Mouse (Mus musculus): Measurements from ENCODE around the gene Pdhx. TPM values are rescaled to one million over a fixed set of nuclear protein-coding genes. Genes with fewer than 3 reads are reported as not detected.

Gene Pdhx
- total and polyA plus RNA-seq, 3 experiments, result 5.0 to 36.1 (median 30.8) TPM

DNA sequence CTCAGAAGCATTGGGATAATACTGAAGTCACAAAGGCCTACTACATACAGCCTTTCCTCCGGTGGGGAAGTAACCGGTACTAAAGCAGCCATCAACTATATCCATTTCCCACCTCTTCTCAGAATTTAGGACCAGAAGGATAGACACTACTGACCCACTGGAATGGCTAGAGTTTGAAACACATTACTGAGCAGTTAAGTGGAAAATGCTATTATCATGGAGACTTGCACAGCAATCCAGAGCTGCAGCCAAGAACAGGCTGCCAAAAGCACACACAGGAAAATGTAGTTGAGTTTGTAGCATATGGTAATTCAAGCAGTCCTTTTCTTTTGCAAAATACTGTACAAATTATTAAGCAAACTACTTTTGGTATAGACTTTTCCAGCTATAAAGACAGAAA lies 28.0 kb downstream of the Pdhx start:
- H3K36me3 ChIP-seq (replicated peaks), result peaks cover 48% of the 10 kb centered on the region
- no peak for ATAC-seq (ENCODE audit: extremely low read depth, insufficient number of reproducible peaks, low FRiP score, poor library complexity, severe bottlenecking)
- TF ChIP-seq GATA2 (IDR thresholded peaks at IDR 0.05; ENCODE audit: borderline replicate concordance, low read depth, low read length) (no peak), TAL1 (conservative IDR thresholded peaks at IDR 0.05; ENCODE audit: low read depth, low read length) (no peak), POLR2AphosphoS5 (IDR thresholded peaks at IDR 0.05; ENCODE audit: insufficient replicate concordance, low read depth, low read length) (no peak), GATA1 (IDR thresholded peaks at IDR 0.05; ENCODE audit: borderline replicate concordance, low read length) (no peak), CTCF (IDR thresholded peaks at IDR 0.05; ENCODE audit: low read depth, low read length) (no peak)
- no peak overlapping the region for H3K4me3 ChIP-seq (ENCODE audit: low read depth, low read length)
- H3K27me3 ChIP-seq (ENCODE audit: insufficient read depth, low read length), result no peaks in the 10 kb centered on the region
- no peak for DNase-seq (ENCODE audit: low spot score)
- peaks cover 6% of the 10 kb centered on the region; the same call in 1 of the 2 replicates for H3K4me1 ChIP-seq (ENCODE audit: insufficient read depth, low read depth, low read length)
- H3K9me3 ChIP-seq (replicated peaks), result no peaks in the 10 kb centered on the region

DNA sequence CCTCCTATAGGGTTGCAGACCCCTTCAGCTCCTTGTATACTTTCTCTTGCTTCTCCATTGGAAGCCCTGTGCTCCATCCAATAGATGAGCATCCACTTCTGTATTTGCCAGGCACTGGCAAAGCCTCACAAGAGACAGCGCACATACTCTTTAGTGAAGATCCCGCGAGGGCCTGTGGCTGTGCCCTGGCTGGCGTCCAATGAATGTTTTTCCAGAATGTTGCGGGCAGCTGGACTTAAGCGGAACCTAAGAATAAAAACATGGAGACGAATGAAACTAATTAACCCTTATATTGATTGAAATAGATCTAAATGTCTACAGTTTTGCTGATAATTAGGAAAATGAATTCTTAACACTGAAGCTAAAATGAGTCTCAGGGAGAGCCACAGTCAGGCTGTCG lies 32.4 kb downstream of the Pdhx start:
- Histone ChIP-seq H3K27me3 (ENCODE audit: insufficient read depth, low read length) (no peaks in the 10 kb centered on the region), H3K4me3 (ENCODE audit: low read depth, low read length) (no peak overlapping the region), H3K9me3 (replicated peaks) (no peaks in the 10 kb centered on the region), H3K36me3 (replicated peaks) (peaks cover 55% of the 10 kb centered on the region), H3K4me1 (ENCODE audit: insufficient read depth, low read depth, low read length) (0 out of 2 replicates have a peak, but pooled peaks cover 5% of the 10 kb centered on the region)
- TF ChIP-seq CTCF (IDR thresholded peaks at IDR 0.05; ENCODE audit: low read depth, low read length), result no peak
- no peak for TF ChIP-seq GATA1 (IDR thresholded peaks at IDR 0.05; ENCODE audit: borderline replicate concordance, low read length)
- no peak for TF ChIP-seq POLR2AphosphoS5 (IDR thresholded peaks at IDR 0.05; ENCODE audit: insufficient replicate concordance, low read depth, low read length)
- no peak for TF ChIP-seq TAL1 (conservative IDR thresholded peaks at IDR 0.05; ENCODE audit: low read depth, low read length)
- no peak for TF ChIP-seq GATA2 (IDR thresholded peaks at IDR 0.05; ENCODE audit: borderline replicate concordance, low read depth, low read length)
- ATAC-seq (ENCODE audit: extremely low read depth, insufficient number of reproducible peaks, low FRiP score, poor library complexity, severe bottlenecking) (no peak), DNase-seq (ENCODE audit: low spot score) (no peak)

DNA sequence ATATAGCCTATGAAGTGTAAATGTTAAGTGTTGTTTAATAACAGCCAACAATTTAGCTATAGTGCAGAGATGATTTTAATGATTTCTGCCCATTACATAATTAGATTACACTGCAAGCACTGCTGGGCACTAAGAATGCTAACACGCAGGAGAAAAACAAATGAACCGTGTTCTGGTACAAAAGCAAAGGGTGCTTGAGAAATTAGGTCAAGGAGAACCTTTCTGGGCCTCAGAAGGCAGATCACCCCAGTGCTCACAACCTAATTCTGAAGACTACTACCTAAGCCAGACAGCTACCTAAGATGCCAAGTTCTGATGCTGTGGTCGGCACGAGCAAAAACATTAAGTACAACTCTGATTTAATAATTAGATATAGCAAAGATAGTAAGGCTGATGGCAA lies 35.5 kb downstream of the Pdhx start:
- Histone ChIP-seq H3K27me3 (ENCODE audit: insufficient read depth, low read length) (no peaks in the 10 kb centered on the region), H3K36me3 (replicated peaks) (peaks cover 59% of the 10 kb centered on the region), H3K4me3 (ENCODE audit: low read depth, low read length) (no peak overlapping the region), H3K9me3 (replicated peaks) (no peaks in the 10 kb centered on the region), H3K4me1 (ENCODE audit: insufficient read depth, low read depth, low read length) (0 out of 2 replicates have a peak, but pooled peaks cover 5% of the 10 kb centered on the region)
- no peak for ATAC-seq (ENCODE audit: extremely low read depth, insufficient number of reproducible peaks, low FRiP score, poor library complexity, severe bottlenecking)
- TF ChIP-seq CTCF (IDR thresholded peaks at IDR 0.05; ENCODE audit: low read depth, low read length) (no peak), TAL1 (conservative IDR thresholded peaks at IDR 0.05; ENCODE audit: low read depth, low read length) (no peak), GATA1 (IDR thresholded peaks at IDR 0.05; ENCODE audit: borderline replicate concordance, low read length) (no peak), POLR2AphosphoS5 (IDR thresholded peaks at IDR 0.05; ENCODE audit: insufficient replicate concordance, low read depth, low read length) (no peak), GATA2 (IDR thresholded peaks at IDR 0.05; ENCODE audit: borderline replicate concordance, low read depth, low read length) (no peak)
- DNase-seq (ENCODE audit: low spot score), result no peak

DNA sequence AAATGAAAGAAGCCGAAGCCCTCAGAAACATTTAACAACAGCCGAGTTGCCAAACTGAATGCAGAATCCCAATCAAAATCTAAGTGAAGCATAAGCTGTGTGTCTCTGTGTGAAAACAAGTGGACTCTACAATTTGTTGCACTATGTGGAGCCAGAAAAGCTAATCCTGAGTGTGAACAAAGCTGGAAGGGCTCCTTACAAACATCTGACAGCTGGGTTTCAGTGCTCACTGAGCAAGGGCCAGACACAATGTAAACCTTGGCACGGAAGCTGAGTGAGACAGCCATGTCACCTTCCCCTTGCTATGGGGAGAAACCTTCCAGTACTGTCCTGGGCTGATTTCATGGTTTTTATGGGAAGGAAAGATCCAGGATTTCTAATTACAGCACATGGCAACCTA lies 50.6 kb downstream of the Pdhx start:
- no peak for ATAC-seq (ENCODE audit: extremely low read depth, insufficient number of reproducible peaks, low FRiP score, poor library complexity, severe bottlenecking)
- H3K36me3 ChIP-seq (replicated peaks), result peaks cover 65% of the 10 kb centered on the region
- no peak for DNase-seq (ENCODE audit: low spot score)

DNA sequence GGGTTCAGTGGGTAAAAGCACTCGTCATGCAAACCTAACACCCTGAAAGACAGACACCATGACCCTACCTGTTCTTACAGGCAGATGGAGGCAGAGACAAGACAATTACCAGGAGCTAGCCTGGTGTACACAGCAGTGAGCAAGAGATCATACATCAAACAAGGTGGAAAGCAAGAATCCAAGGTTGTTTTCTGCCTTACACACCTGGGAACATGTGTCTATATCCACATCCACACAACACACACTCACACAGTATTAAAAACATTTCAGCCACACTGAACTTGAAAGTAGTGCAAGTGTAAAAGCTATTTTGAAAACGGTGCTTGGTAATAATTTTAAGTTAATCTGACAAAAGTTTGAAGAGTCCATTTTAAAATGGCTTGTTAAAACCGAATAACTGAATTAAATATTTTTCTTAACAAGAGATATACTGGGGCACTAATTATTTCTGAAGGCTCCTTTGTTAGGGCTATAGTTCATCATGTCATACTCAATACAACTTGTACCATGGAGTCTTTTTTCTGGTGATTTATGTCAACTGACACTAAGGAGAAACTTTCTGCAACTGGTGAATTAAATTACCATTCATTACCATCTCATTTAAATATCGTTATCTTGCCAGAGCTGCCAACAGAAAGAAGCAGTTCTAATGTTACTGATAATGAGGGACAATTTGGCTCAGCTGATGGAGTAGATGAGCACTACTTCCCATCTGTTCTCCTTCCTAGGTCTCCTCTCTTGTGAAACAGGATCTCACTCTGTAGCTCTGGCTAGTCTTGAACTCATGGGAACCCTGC lies 52.9 kb downstream of the Pdhx start:
- no peak for ATAC-seq (ENCODE audit: extremely low read depth, insufficient number of reproducible peaks, low FRiP score, poor library complexity, severe bottlenecking)
- Histone ChIP-seq H3K4me3 (ENCODE audit: low read depth, low read length) (no peak overlapping the region), H3K27me3 (ENCODE audit: insufficient read depth, low read length) (no peaks in the 10 kb centered on the region), H3K36me3 (replicated peaks) (peaks cover 46% of the 10 kb centered on the region), H3K9me3 (replicated peaks) (no peaks in the 10 kb centered on the region), H3K4me1 (ENCODE audit: insufficient read depth, low read depth, low read length) (peaks cover 35% of the 10 kb centered on the region)
- DNase-seq (ENCODE audit: low spot score), result no peak
- TF ChIP-seq POLR2AphosphoS5 (IDR thresholded peaks at IDR 0.05; ENCODE audit: insufficient replicate concordance, low read depth, low read length), result no peak
- TF ChIP-seq GATA1 (IDR thresholded peaks at IDR 0.05; ENCODE audit: borderline replicate concordance, low read length), result no peak
- TF ChIP-seq TAL1 (conservative IDR thresholded peaks at IDR 0.05; ENCODE audit: low read depth, low read length), result no peak
- TF ChIP-seq CTCF (IDR thresholded peaks at IDR 0.05; ENCODE audit: low read depth, low read length), result no peak
- no peak for TF ChIP-seq GATA2 (IDR thresholded peaks at IDR 0.05; ENCODE audit: borderline replicate concordance, low read depth, low read length)

More for the DNA sequence above, 50.6 kb downstream of the Pdhx start:
- TF ChIP-seq GATA2 (IDR thresholded peaks at IDR 0.05; ENCODE audit: borderline replicate concordance, low read depth, low read length), result no peak
- no peak for TF ChIP-seq TAL1 (conservative IDR thresholded peaks at IDR 0.05; ENCODE audit: low read depth, low read length)
- TF ChIP-seq GATA1 (IDR thresholded peaks at IDR 0.05; ENCODE audit: borderline replicate concordance, low read length), result no peak
- TF ChIP-seq CTCF (IDR thresholded peaks at IDR 0.05; ENCODE audit: low read depth, low read length), result no peak
- no peak for TF ChIP-seq POLR2AphosphoS5 (IDR thresholded peaks at IDR 0.05; ENCODE audit: insufficient replicate concordance, low read depth, low read length)
- peaks cover 12% of the 10 kb centered on the region for H3K4me1 ChIP-seq (ENCODE audit: insufficient read depth, low read depth, low read length)
- no peak overlapping the region for H3K4me3 ChIP-seq (ENCODE audit: low read depth, low read length)
- H3K27me3 ChIP-seq (ENCODE audit: insufficient read depth, low read length), result no peaks in the 10 kb centered on the region
- H3K9me3 ChIP-seq (replicated peaks), result no peaks in the 10 kb centered on the region

DNA sequence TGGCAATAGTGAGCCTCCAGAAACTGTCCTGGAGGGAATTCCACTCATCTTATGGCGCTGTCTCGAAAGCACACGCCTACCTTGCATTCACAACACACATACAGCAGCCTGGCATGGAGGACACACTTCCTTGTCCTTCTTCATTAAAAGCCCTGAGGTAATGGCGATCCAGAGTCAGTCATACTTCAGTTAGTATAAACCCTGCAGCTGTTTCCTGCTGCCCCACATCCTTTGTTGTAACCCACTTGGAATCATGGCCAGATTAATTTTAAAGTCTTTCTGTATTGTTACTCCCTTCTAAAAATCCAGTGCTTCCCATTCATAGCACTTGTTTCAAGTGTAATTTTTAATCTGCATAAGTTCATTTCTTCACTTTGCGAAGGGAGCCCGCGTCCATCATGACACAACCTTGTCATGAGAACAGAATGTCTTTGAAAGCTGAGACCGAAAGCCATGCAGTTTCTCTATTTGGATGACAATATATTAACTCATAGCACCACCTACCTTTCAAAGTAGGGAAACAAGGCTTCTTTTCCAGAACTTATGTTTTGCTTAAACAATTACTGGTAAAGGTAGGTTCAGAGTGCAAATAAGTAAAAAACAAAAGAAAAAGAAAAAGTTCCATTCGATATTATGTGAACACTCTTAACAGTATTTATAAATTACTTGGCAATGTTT lies 54.4 kb downstream of the Pdhx start:
- H3K36me3 ChIP-seq (replicated peaks), result peaks cover 35% of the 10 kb centered on the region
- H3K27me3 ChIP-seq (ENCODE audit: insufficient read depth, low read length), result no peaks in the 10 kb centered on the region
- no peak for TF ChIP-seq TAL1 (conservative IDR thresholded peaks at IDR 0.05; ENCODE audit: low read depth, low read length)
- TF ChIP-seq CTCF (IDR thresholded peaks at IDR 0.05; ENCODE audit: low read depth, low read length), result no peak
- no peak for TF ChIP-seq GATA1 (IDR thresholded peaks at IDR 0.05; ENCODE audit: borderline replicate concordance, low read length)
- no peak for TF ChIP-seq POLR2AphosphoS5 (IDR thresholded peaks at IDR 0.05; ENCODE audit: insufficient replicate concordance, low read depth, low read length)
- no peak for TF ChIP-seq GATA2 (IDR thresholded peaks at IDR 0.05; ENCODE audit: borderline replicate concordance, low read depth, low read length)
- peaks cover 41% of the 10 kb centered on the region for H3K4me1 ChIP-seq (ENCODE audit: insufficient read depth, low read depth, low read length)
- ATAC-seq (ENCODE audit: extremely low read depth, insufficient number of reproducible peaks, low FRiP score, poor library complexity, severe bottlenecking), result no peak
- DNase-seq (ENCODE audit: low spot score), result peak; percentile 4
- H3K4me3 ChIP-seq (ENCODE audit: low read depth, low read length), result no peak overlapping the region
- no peaks in the 10 kb centered on the region for H3K9me3 ChIP-seq (replicated peaks)
